Mouse (Mus musculus): ENCODE data around the gene Cacnb2. TPM values are rescaled to one million over a fixed set of nuclear protein-coding genes. Genes with fewer than 3 reads are reported as not detected.

Cacnb2 gene
- polyA plus RNA-seq, 1 experiment from 2014 or later, result 1.7 TPM

- no peaks in the 10 kb centered on the region for H3K27me3 ChIP-seq
- H3K4me2 ChIP-seq, result no peak overlapping the region
- H3K9me3 ChIP-seq (replicated peaks), result no peaks in the 10 kb centered on the region
- no peak for ATAC-seq (replicated peaks; ENCODE audit: low FRiP score)
- no peak overlapping the region for H3K9ac ChIP-seq
- no peak overlapping the region for H3K4me3 ChIP-seq (replicated peaks)
- no peaks in the 10 kb centered on the region for H3K4me1 ChIP-seq
- no peak overlapping the region for H3K27ac ChIP-seq
- 67% methylated on average over 6 of the region's 6 CpGs for WGBS
- no peaks in the 10 kb centered on the region for H3K36me3 ChIP-seq
Measured at GRCm38 (mm10) chr2:14807650-14808347, 204.9 kb downstream of the Cacnb2 start.

GRCm38 (mm10) chr2:14814977-14815376, 212.1 kb downstream of the Cacnb2 start:
- no peaks in the 10 kb centered on the region for H3K9me3 ChIP-seq (replicated peaks)
- no peaks in the 10 kb centered on the region for H3K27me3 ChIP-seq
- H3K4me3 ChIP-seq (replicated peaks), result no peak overlapping the region
- H3K36me3 ChIP-seq, result no peaks in the 10 kb centered on the region
- no peak overlapping the region for H3K27ac ChIP-seq
- no peaks in the 10 kb centered on the region for H3K4me1 ChIP-seq
- no peak overlapping the region for H3K9ac ChIP-seq
- no peak for ATAC-seq (replicated peaks; ENCODE audit: low FRiP score)
- H3K4me2 ChIP-seq, result no peak overlapping the region

GRCm38 (mm10) chr2:14818651-14819050, 215.8 kb downstream of the Cacnb2 start:
- Histone ChIP-seq H3K27ac (no peak overlapping the region), H3K4me3 (replicated peaks) (no peak overlapping the region), H3K36me3 (no peaks in the 10 kb centered on the region), H3K9me3 (replicated peaks) (no peaks in the 10 kb centered on the region), H3K27me3 (no peaks in the 10 kb centered on the region), H3K4me2 (no peak overlapping the region), H3K4me1 (peaks cover under 1% of the 10 kb centered on the region; the same call in 1 of the 2 replicates), H3K9ac (no peak overlapping the region)
- no peak for ATAC-seq (replicated peaks; ENCODE audit: low FRiP score)
- 46% methylated on average over 1 of the region's 1 CpGs for WGBS

- WGBS, result 85% methylated on average over 2 of the region's 2 CpGs
- no peak overlapping the region for H3K9ac ChIP-seq
- H3K4me1 ChIP-seq, result peaks cover 7% of the 10 kb centered on the region; the same call in 1 of the 2 replicates
- no peak overlapping the region for H3K4me2 ChIP-seq
- H3K27ac ChIP-seq, result no peak overlapping the region
- H3K9me3 ChIP-seq (replicated peaks), result no peaks in the 10 kb centered on the region
- no peaks in the 10 kb centered on the region for H3K36me3 ChIP-seq
- ATAC-seq (replicated peaks; ENCODE audit: low FRiP score), result no peak
- H3K27me3 ChIP-seq, result no peaks in the 10 kb centered on the region
- H3K4me3 ChIP-seq (replicated peaks), result no peak overlapping the region
Measured at GRCm38 (mm10) chr2:14820946-14821345, 218.1 kb downstream of the Cacnb2 start.

- no peak overlapping the region for H3K9ac ChIP-seq
- no peaks in the 10 kb centered on the region for H3K9me3 ChIP-seq (replicated peaks)
- 0 out of 2 replicates have a peak, but pooled peaks have one; percentile 49 for ATAC-seq (replicated peaks; ENCODE audit: low FRiP score)
- H3K36me3 ChIP-seq, result no peaks in the 10 kb centered on the region
- H3K27ac ChIP-seq, result no peak overlapping the region
- H3K4me3 ChIP-seq (replicated peaks), result no peak overlapping the region
- no peaks in the 10 kb centered on the region for H3K27me3 ChIP-seq
- no peak overlapping the region for H3K4me2 ChIP-seq
- H3K4me1 ChIP-seq, result peaks cover 7% of the 10 kb centered on the region; the same call in 1 of the 2 replicates
Measured at GRCm38 (mm10) chr2:14823105-14823504, 220.2 kb downstream of the Cacnb2 start.

- Histone ChIP-seq H3K4me3 (replicated peaks) (no peak overlapping the region), H3K9ac (no peak overlapping the region), H3K9me3 (replicated peaks) (no peaks in the 10 kb centered on the region), H3K36me3 (no peaks in the 10 kb centered on the region), H3K4me2 (peak overlapping the region; percentile 25; the same call in 1 of the 2 replicates), H3K27ac (no peak overlapping the region), H3K4me1 (peaks cover 7% of the 10 kb centered on the region; the same call in 1 of the 2 replicates), H3K27me3 (no peaks in the 10 kb centered on the region)
- peak; percentile 67 for ATAC-seq (replicated peaks; ENCODE audit: low FRiP score)
- WGBS, result 42% methylated on average over 11 of the region's 11 CpGs
Measured at GRCm38 (mm10) chr2:14823816-14824348, 221.0 kb downstream of the Cacnb2 start.

- H3K27ac ChIP-seq, result no peak overlapping the region
- H3K36me3 ChIP-seq, result no peaks in the 10 kb centered on the region
- no peak for ATAC-seq (replicated peaks; ENCODE audit: low FRiP score)
- 77% methylated on average over 4 of the region's 4 CpGs for WGBS
- H3K4me1 ChIP-seq, result peaks cover 7% of the 10 kb centered on the region; the same call in 1 of the 2 replicates
- no peaks in the 10 kb centered on the region for H3K9me3 ChIP-seq (replicated peaks)
- no peaks in the 10 kb centered on the region for H3K27me3 ChIP-seq
- H3K4me3 ChIP-seq (replicated peaks), result no peak overlapping the region
- no peak overlapping the region for H3K9ac ChIP-seq
- H3K4me2 ChIP-seq, result no peak overlapping the region
Measured at GRCm38 (mm10) chr2:14825146-14825545, 222.3 kb downstream of the Cacnb2 start.

- H3K9me3 ChIP-seq (replicated peaks), result no peaks in the 10 kb centered on the region
- H3K9ac ChIP-seq, result no peak overlapping the region
- no peak for ATAC-seq (replicated peaks; ENCODE audit: low FRiP score)
- H3K4me1 ChIP-seq, result 0 out of 2 replicates have a peak, but pooled peaks cover under 1% of the 10 kb centered on the region
- no peak overlapping the region for H3K4me2 ChIP-seq
- WGBS, result 59% methylated on average over 3 of the region's 3 CpGs
- H3K27ac ChIP-seq, result no peak overlapping the region
- H3K36me3 ChIP-seq, result no peaks in the 10 kb centered on the region
- H3K27me3 ChIP-seq, result no peaks in the 10 kb centered on the region
- no peak overlapping the region for H3K4me3 ChIP-seq (replicated peaks)
Measured at GRCm38 (mm10) chr2:14829451-14829850, 226.6 kb downstream of the Cacnb2 start.

- Histone ChIP-seq H3K27me3 (no peaks in the 10 kb centered on the region), H3K4me1 (no peaks in the 10 kb centered on the region), H3K27ac (no peak overlapping the region), H3K9me3 (replicated peaks) (no peaks in the 10 kb centered on the region), H3K9ac (no peak overlapping the region), H3K4me3 (replicated peaks) (no peak overlapping the region), H3K36me3 (no peaks in the 10 kb centered on the region), H3K4me2 (no peak overlapping the region)
- WGBS, result 71% methylated on average over 2 of the region's 2 CpGs
- no peak for ATAC-seq (replicated peaks; ENCODE audit: low FRiP score)
Measured at GRCm38 (mm10) chr2:14831308-14831707, 228.4 kb downstream of the Cacnb2 start.

GRCm38 (mm10) chr2:14834700-14835317, 231.9 kb downstream of the Cacnb2 start:
- H3K27me3 ChIP-seq, result no peaks in the 10 kb centered on the region
- no peak overlapping the region for H3K4me2 ChIP-seq
- H3K9me3 ChIP-seq (replicated peaks), result no peaks in the 10 kb centered on the region
- H3K36me3 ChIP-seq, result no peaks in the 10 kb centered on the region
- H3K4me3 ChIP-seq (replicated peaks), result no peak overlapping the region
- H3K27ac ChIP-seq, result no peak overlapping the region
- 62% methylated on average over 5 of the region's 5 CpGs for WGBS
- no peak overlapping the region for H3K9ac ChIP-seq
- no peaks in the 10 kb centered on the region for H3K4me1 ChIP-seq
- ATAC-seq (replicated peaks; ENCODE audit: low FRiP score), result no peak

- no peak overlapping the region for H3K4me2 ChIP-seq
- WGBS, result 45% methylated on average over 1 of the region's 1 CpGs
- no peak overlapping the region for H3K4me3 ChIP-seq (replicated peaks)
- H3K36me3 ChIP-seq, result no peaks in the 10 kb centered on the region
- H3K4me1 ChIP-seq, result no peaks in the 10 kb centered on the region
- H3K27me3 ChIP-seq, result no peaks in the 10 kb centered on the region
- ATAC-seq (replicated peaks; ENCODE audit: low FRiP score), result no peak
- H3K27ac ChIP-seq, result no peak overlapping the region
- H3K9me3 ChIP-seq (replicated peaks), result no peaks in the 10 kb centered on the region
- H3K9ac ChIP-seq, result no peak overlapping the region
Measured at GRCm38 (mm10) chr2:14841272-14841671, 238.4 kb downstream of the Cacnb2 start.

GRCm38 (mm10) chr2:14846727-14847126, 243.8 kb downstream of the Cacnb2 start:
- Histone ChIP-seq H3K27me3 (no peaks in the 10 kb centered on the region), H3K4me3 (replicated peaks) (no peak overlapping the region), H3K9me3 (replicated peaks) (no peaks in the 10 kb centered on the region), H3K4me2 (no peak overlapping the region), H3K9ac (no peak overlapping the region), H3K4me1 (no peaks in the 10 kb centered on the region), H3K27ac (no peak overlapping the region), H3K36me3 (no peaks in the 10 kb centered on the region)
- ATAC-seq (replicated peaks; ENCODE audit: low FRiP score), result no peak
- WGBS, result 54% methylated on average over 1 of the region's 1 CpGs

All from kidney, embryonic 15.5 days (tissue).